Mouse (Mus musculus): Measurements from ENCODE around the gene Gm28042. TPM values are rescaled to one million over a fixed set of nuclear protein-coding genes. Genes with fewer than 3 reads are reported as not detected.

The Gm28042 gene
- polyA plus RNA-seq (2015; fragmentation: Nextera tagmentation; extraction: Ambion mirVana) = 6.0 and 7.2 TPM in 2 replicates

- peak within 1 kb of the TSS; percentile 74 for H3K4me2 ChIP-seq
- peaks cover 21% of the 10 kb centered on the region for H3K4me1 ChIP-seq
- peak within 1 kb of the TSS; percentile 71 for H3K9ac ChIP-seq
- peak within 1 kb of the TSS; percentile 64 for H3K4me3 ChIP-seq
- peak; percentile 91 for ATAC-seq (replicated peaks)
- peak within 1 kb of the TSS; percentile 88 for H3K27ac ChIP-seq
- no peaks in the 10 kb centered on the region for H3K9me3 ChIP-seq
- no peaks in the 10 kb centered on the region for H3K27me3 ChIP-seq (replicated peaks)
- peaks cover 27% of the 10 kb centered on the region for H3K36me3 ChIP-seq (replicated peaks)
- 5% methylated on average over 50 of the region's 50 CpGs for WGBS
These were observed at the start of gene Gm28042, which contains the start of gene Jmjd7 for GRCm38 (mm10) chr2:120026984-120027949. TSS of gene Gm28042 (plus strand) at chr2:120027493. TSS of gene Jmjd7 (plus strand) at chr2:120027483.

GRCm38 (mm10) chr2:119980343-119980986, 46.8 kb upstream of the Gm28042 start:
- no peaks in the 10 kb centered on the region for H3K27me3 ChIP-seq (replicated peaks)
- no peak for ATAC-seq (replicated peaks)
- H3K4me2 ChIP-seq = no peak overlapping the region
- no peak overlapping the region for H3K27ac ChIP-seq
- H3K36me3 ChIP-seq (replicated peaks) = 0 out of 2 replicates have a peak, but pooled peaks cover 5% of the 10 kb centered on the region
- H3K9me3 ChIP-seq = no peaks in the 10 kb centered on the region
- H3K9ac ChIP-seq = no peak overlapping the region
- WGBS = 89% methylated on average over 7 of the region's 7 CpGs
- no peak overlapping the region for H3K4me3 ChIP-seq
- peaks cover 11% of the 10 kb centered on the region for H3K4me1 ChIP-seq

- Histone ChIP-seq H3K27me3 (replicated peaks) (no peaks in the 10 kb centered on the region), H3K4me2 (no peak overlapping the region), H3K4me3 (no peak overlapping the region), H3K36me3 (replicated peaks) (0 out of 2 replicates have a peak, but pooled peaks cover 5% of the 10 kb centered on the region), H3K9me3 (no peaks in the 10 kb centered on the region), H3K4me1 (peaks cover 9% of the 10 kb centered on the region), H3K9ac (no peak overlapping the region), H3K27ac (no peak overlapping the region)
- 88% methylated on average over 2 of the region's 2 CpGs for WGBS
- ATAC-seq (replicated peaks) = no peak
These were observed 45.7 kb upstream of the Gm28042 start for GRCm38 (mm10) chr2:119981631-119982030.

- Histone ChIP-seq H3K27me3 (replicated peaks) (no peaks in the 10 kb centered on the region), H3K9ac (no peak overlapping the region), H3K4me2 (no peak overlapping the region), H3K36me3 (replicated peaks) (0 out of 2 replicates have a peak, but pooled peaks cover 5% of the 10 kb centered on the region), H3K4me3 (no peak overlapping the region), H3K4me1 (no peaks in the 10 kb centered on the region), H3K9me3 (no peaks in the 10 kb centered on the region), H3K27ac (no peak overlapping the region; the same call in 1 of the 2 replicates)
- 66% methylated on average over 8 of the region's 8 CpGs for WGBS
- no peak for ATAC-seq (replicated peaks)
These were observed 41.4 kb upstream of the Gm28042 start for GRCm38 (mm10) chr2:119985871-119986270.

GRCm38 (mm10) chr2:119986369-119986768, 40.9 kb upstream of the Gm28042 start:
- Histone ChIP-seq H3K4me2 (no peak overlapping the region), H3K27me3 (replicated peaks) (no peaks in the 10 kb centered on the region), H3K36me3 (replicated peaks) (0 out of 2 replicates have a peak, but pooled peaks cover 5% of the 10 kb centered on the region), H3K9ac (no peak overlapping the region), H3K4me1 (no peaks in the 10 kb centered on the region), H3K4me3 (no peak overlapping the region), H3K9me3 (no peaks in the 10 kb centered on the region), H3K27ac (no peak overlapping the region; the same call in 1 of the 2 replicates)
- 70% methylated on average over 6 of the region's 6 CpGs for WGBS
- ATAC-seq (replicated peaks) = no peak

- WGBS = 88% methylated on average over 2 of the region's 2 CpGs
- H3K9ac ChIP-seq = no peak overlapping the region
- H3K27ac ChIP-seq = no peak overlapping the region
- no peak for ATAC-seq (replicated peaks)
- no peaks in the 10 kb centered on the region for H3K27me3 ChIP-seq (replicated peaks)
- H3K4me1 ChIP-seq = no peaks in the 10 kb centered on the region
- H3K4me3 ChIP-seq = no peak overlapping the region
- H3K4me2 ChIP-seq = no peak overlapping the region
- no peaks in the 10 kb centered on the region for H3K9me3 ChIP-seq
- no peaks in the 10 kb centered on the region for H3K36me3 ChIP-seq (replicated peaks)
These were observed 39.9 kb upstream of the Gm28042 start for GRCm38 (mm10) chr2:119987441-119987840.

- Histone ChIP-seq H3K4me2 (no peak overlapping the region), H3K9me3 (no peaks in the 10 kb centered on the region), H3K27me3 (replicated peaks) (no peaks in the 10 kb centered on the region), H3K27ac (no peak overlapping the region), H3K4me3 (no peak overlapping the region), H3K9ac (no peak overlapping the region), H3K36me3 (replicated peaks) (no peaks in the 10 kb centered on the region), H3K4me1 (no peaks in the 10 kb centered on the region)
- ATAC-seq (replicated peaks) = no peak
- 94% methylated on average over 4 of the region's 4 CpGs for WGBS
These were observed 38.3 kb upstream of the Gm28042 start for GRCm38 (mm10) chr2:119988952-119989351.

- ATAC-seq (replicated peaks) = no peak
- WGBS = 86% methylated on average over 6 of the region's 6 CpGs
- no peaks in the 10 kb centered on the region for H3K4me1 ChIP-seq
- no peaks in the 10 kb centered on the region for H3K36me3 ChIP-seq (replicated peaks)
- no peaks in the 10 kb centered on the region for H3K9me3 ChIP-seq
- no peak overlapping the region for H3K9ac ChIP-seq
- no peak overlapping the region for H3K4me3 ChIP-seq
- H3K4me2 ChIP-seq = no peak overlapping the region
- H3K27me3 ChIP-seq (replicated peaks) = no peaks in the 10 kb centered on the region
- H3K27ac ChIP-seq = no peak overlapping the region
These were observed 36.4 kb upstream of the Gm28042 start for GRCm38 (mm10) chr2:119990881-119991280.

GRCm38 (mm10) chr2:119992349-119992748, 34.9 kb upstream of the Gm28042 start:
- H3K9ac ChIP-seq = no peak overlapping the region
- H3K27me3 ChIP-seq (replicated peaks) = no peaks in the 10 kb centered on the region
- H3K4me1 ChIP-seq = no peaks in the 10 kb centered on the region
- no peak overlapping the region for H3K27ac ChIP-seq
- H3K4me3 ChIP-seq = no peak overlapping the region
- H3K9me3 ChIP-seq = no peaks in the 10 kb centered on the region
- no peak overlapping the region for H3K4me2 ChIP-seq
- no peak for ATAC-seq (replicated peaks)
- 87% methylated on average over 2 of the region's 2 CpGs for WGBS
- H3K36me3 ChIP-seq (replicated peaks) = no peaks in the 10 kb centered on the region

- H3K4me1 ChIP-seq = no peaks in the 10 kb centered on the region
- no peak overlapping the region for H3K9ac ChIP-seq
- H3K27me3 ChIP-seq (replicated peaks) = no peaks in the 10 kb centered on the region
- H3K4me2 ChIP-seq = no peak overlapping the region
- no peak for ATAC-seq (replicated peaks)
- H3K27ac ChIP-seq = no peak overlapping the region
- no peak overlapping the region for H3K4me3 ChIP-seq
- 43% methylated on average over 2 of the region's 2 CpGs for WGBS
- H3K36me3 ChIP-seq (replicated peaks) = no peaks in the 10 kb centered on the region
- H3K9me3 ChIP-seq = no peaks in the 10 kb centered on the region
These were observed 33.8 kb upstream of the Gm28042 start for GRCm38 (mm10) chr2:119993515-119993914.

- WGBS = 85% methylated on average over 6 of the region's 6 CpGs
These were observed 32.5 kb upstream of the Gm28042 start for GRCm38 (mm10) chr2:119994839-119995238.

More at GRCm38 (mm10) chr2:119994839-119995238, 32.5 kb upstream of the Gm28042 start:
- no peaks in the 10 kb centered on the region for H3K9me3 ChIP-seq
- H3K27me3 ChIP-seq (replicated peaks) = no peaks in the 10 kb centered on the region
- H3K4me2 ChIP-seq = no peak overlapping the region
- no peak overlapping the region for H3K27ac ChIP-seq
- H3K9ac ChIP-seq = no peak overlapping the region
- no peak for ATAC-seq (replicated peaks)
- no peaks in the 10 kb centered on the region for H3K36me3 ChIP-seq (replicated peaks)
- no peaks in the 10 kb centered on the region for H3K4me1 ChIP-seq
- H3K4me3 ChIP-seq = no peak overlapping the region

Data from midbrain, embryonic 15.5 days (tissue).